Mouse (Mus musculus) c-Kit-negative CD71-positive TER-119-positive erythroid progenitor cells, embryonic 14.5 days (primary cell): ENCODE measurements around the gene Nckap5.

Experiments
- DNase-seq: peaks from one replicate; pipeline ENCODE4 v3.0.0-alpha.2; 2013; ENCODE audit warnings: low read depth, low spot score

Nckap5 gene

DNA sequence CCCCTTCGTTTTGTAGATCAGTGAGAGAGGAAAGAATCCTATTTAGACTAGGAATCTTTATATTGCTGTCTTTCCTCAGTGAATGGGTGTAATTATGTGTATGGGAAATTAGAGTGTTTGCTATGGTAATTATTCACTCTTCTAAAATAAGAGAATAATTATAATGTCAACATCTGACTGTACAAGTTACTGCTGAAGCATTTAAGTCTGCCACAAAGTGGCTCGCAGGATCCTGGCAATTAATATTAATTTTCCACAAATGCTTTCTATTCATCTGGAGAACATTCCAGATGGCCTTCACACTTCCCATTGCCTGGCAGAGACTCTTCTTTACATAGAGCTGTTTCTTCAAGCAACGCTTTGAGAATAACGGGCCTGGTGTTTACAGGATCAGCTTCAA is 439.4 kb downstream of the Nckap5 start:
- no peak for DNase-seq

GRCm38 (mm10) chr1:126377339-126377980 is 453.1 kb downstream of the Nckap5 start:
- no peak for DNase-seq

GRCm38 (mm10) chr1:126366736-126367135 is 463.9 kb downstream of the Nckap5 start:
- no peak for DNase-seq

- DNase-seq: no peak
Measured at GRCm38 (mm10) chr1:126364556-126364955, 466.0 kb downstream of the Nckap5 start.

DNA sequence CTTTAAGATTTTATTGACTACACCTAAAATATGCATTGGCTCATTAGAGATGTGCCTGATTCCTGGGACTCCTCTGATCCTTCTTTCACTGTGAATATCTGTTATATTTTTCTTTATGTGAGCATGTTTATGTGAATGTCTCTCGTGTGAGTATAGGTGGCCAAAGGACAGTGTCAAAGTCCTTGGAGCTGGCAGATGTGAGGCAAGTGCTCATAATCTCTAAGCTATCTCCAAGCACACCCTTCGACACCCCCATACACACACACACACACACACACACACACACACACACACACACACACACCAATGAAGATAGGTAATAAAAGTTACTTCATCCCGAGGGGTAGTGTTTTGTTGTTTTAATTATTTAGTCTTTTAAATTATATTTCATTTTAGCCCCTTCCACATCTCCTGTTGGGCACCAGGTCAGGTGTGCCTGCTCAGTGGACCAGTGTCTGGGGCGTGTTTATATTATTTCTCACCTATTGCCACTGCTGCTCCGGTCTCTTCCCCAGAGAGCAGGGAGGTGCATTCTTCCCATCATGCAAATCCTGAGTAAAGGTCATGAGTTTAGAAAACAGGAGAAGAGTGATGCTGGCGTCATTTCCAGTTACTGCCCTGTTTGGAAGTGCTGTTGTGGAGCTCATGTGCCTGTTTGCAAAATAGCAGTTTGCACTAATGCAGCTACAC is 469.9 kb downstream of the Nckap5 start:
- no peak for DNase-seq

DNA sequence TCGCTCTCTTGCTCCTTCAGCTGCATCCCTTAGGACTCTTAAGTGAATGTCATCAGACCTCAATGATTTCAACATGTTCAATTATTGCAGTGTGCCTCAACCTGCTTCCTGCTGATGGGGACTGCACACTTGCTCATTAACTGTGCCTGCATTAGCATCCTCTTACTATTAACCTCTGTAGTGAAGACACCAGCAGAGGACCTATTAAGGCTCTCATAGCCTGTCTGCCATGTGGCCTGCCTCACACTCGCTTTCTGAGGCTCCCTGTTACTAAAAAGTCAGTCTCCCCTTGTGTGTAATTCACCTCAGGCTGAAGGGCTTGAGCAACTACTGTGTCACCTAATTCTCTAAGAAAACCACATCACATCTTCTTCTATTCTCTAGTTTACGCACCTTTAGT is 470.5 kb downstream of the Nckap5 start:
- DNase-seq: no peak

DNA sequence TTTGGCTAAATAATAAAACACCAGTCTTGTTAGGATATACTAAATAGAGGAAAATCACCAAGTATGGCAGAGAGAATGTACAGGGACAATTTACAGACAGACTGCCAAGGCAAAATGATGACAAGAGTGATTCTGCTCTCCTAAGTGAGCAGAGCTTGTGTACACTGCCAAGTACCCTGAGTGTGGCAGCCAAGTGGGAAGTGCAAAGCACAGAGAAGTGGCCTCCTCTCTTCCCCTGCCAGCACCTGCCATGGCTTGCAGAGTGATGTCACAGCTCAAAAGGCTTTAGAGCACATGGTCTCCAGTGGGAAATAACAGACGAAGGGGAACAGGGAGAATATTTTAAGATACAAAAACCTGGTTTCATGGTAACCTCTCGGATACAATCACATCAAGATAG is 488.8 kb downstream of the Nckap5 start:
- DNase-seq: no peak

GRCm38 (mm10) chr1:126339250-126339649 is 491.3 kb downstream of the Nckap5 start:
- DNase-seq: no peak

DNA sequence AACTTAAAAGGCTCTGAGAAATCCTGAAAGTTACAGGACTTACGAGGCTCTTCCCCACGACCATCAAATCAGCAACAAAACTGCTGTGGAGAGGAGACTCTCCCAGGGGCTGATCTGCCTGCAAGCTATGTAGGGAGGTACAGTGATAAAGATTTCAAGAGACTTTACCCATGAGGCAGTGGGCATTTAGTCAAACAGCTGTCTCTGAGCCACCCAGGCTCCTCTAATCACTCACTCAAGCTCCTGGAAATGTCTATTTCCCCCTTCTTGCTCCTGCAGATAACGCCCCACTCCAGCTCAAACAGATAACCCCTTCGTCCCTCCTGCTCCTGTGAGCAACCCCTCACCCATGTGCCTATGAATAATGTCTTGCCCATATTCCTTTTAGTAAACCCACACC is 496.4 kb downstream of the Nckap5 start:
- DNase-seq: no peak

DNA sequence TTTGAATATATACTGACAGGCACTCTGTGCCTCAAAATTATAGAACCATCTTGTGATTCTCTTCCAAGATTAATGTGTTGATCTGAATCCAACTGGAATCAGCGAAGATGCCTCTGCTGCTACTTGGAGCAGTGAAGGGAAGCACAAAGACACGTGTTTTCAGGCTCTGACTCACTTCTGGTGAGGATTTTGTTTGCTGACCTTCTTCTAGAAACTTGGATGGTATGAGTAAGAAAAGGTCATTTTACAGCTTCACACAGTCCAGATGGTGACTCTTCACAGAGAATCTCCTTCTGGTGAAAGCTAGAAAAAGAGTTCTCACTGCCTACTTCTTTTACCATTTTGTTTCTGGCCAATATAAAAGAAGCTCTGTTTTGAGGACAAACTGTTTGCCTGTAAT is 498.6 kb downstream of the Nckap5 start:
- DNase-seq: no peak

DNA sequence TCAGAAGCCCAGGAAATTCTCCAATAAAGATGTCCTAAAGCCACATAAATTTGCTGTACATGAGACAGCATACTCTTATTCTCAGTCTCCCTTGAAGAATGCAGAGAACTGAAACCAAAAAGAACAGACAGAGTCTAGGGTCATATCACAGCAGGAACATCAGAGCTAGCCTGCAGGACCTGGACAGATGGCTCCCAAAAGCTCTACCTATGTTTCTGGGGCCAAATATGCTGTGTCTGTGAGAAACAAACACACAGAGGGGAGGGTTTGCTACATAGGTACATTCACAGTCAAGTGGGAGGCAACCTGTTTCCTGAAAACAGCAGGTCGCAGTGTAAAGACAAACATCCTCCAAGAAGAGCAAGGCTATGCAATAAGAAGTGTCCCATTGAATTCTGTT is 509.9 kb downstream of the Nckap5 start:
- no peak for DNase-seq

DNA sequence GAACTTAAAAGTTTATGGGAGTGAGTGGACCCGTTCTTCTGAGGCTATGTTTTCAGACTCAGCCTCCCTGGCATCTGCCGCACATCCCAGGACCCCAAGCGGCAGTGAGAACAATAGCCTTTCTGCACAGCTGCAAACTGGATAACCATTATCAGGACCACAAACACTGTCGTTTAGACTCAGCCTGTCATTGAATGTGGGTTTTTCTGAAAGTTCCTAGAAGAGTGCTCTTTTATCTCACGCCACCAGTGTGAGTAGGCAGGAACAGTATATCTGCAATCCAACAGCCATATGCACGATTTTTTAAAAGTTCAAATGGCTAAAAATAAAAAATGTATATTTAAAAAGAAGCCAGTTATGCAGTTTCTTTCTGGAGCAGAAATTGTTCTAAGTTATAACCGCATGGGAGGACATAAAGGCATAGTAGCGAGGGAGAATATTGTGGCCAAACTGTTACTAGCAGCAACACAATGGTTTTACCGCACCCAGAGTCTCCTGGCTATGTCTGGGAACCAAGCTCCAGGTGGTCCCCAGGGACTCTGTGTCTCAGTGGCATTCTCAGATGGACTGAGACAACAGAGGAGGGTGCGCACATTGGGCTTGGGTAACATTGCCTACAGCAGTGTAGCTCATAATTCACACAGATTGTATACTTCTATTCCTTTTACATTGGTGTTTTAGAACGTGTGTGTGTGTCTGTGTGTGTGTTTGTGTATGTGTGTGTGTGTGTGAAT is 512.6 kb downstream of the Nckap5 start:
- DNase-seq: no peak

DNA sequence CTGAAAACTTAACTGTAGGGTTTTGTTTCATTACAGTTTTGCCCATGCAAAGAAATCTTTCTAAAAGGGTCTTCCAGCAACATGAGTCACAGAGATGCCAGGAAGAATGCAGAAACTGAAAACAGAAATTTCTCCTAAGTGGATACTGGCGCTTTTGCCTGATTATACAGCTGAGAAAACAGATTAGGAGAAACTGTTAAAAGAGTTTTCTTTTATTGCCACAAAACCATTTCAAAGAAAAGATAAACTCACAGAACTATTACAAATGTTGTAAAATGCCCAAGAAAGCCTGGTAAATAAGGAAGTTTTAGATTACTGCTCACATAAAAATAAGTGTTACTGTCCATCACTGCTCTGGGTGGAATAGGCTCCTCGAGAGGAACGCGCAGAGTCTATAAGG is 513.3 kb downstream of the Nckap5 start:
- DNase-seq: no peak

- DNase-seq: no peak
Measured at GRCm38 (mm10) chr1:126316866-126317265, 513.7 kb downstream of the Nckap5 start.

DNA sequence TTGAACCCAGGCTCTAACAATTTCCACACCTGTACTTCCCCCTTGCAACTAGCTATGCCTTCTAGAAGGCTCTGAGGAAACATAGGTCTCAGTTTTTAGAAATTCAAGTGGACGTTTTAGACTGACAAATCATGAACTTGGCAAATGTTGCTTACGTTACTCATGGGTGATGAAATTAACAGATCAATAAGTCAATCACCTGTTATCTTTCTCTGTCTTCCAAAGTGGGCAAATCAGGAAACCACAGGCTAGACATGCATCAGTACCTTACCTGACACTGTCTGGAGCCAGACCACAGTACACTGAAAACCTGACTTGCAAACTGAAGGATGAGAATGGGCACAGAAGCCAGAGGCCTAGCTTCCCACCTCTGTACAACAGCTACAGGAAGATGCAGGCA is 529.5 kb downstream of the Nckap5 start:
- DNase-seq: no peak

DNA sequence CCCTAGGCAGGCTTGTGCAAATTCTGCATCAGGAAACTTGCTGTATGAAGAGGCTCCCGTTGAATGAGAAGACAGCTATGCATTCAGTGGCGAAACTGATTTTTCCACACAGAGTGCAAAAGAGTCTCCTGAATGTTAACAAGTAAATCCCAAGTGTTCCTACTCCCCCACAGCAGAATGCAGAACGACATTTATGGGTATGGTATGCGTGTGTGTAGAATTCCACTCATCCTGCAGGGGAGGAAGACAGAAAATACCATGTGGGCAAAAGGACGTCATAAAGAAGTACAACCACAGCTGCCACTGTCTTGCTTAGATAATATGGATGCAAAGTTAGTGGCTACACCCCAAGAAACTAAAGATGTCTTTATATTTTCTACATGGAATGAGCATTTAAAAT is 565.7 kb downstream of the Nckap5 start:
- DNase-seq: no peak

DNA sequence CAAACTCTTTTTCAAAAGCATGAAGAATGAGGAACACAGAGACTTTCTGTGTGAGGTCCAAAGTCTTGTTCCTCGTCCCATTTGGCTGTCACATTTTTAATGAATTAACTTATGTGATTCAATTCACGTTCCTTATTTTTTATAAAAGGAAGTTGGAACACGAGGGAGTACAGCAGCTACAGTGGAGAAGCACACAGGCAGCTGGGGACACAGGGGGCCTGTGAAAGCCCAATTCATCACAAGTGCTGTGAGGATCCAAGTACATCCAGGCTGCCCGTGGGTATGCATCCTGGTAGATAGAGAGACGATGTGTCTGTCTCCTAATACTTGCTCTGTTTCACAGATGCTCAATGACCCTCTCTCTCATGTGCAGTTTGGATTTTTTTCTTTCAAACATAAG is 576.2 kb downstream of the Nckap5 start:
- DNase-seq: no peak

- DNase-seq: no peak
Measured at GRCm38 (mm10) chr1:126253934-126254333, 576.7 kb downstream of the Nckap5 start.

GRCm38 (mm10) chr1:126233196-126233595 is 597.4 kb downstream of the Nckap5 start:
- DNase-seq: no peak

DNA sequence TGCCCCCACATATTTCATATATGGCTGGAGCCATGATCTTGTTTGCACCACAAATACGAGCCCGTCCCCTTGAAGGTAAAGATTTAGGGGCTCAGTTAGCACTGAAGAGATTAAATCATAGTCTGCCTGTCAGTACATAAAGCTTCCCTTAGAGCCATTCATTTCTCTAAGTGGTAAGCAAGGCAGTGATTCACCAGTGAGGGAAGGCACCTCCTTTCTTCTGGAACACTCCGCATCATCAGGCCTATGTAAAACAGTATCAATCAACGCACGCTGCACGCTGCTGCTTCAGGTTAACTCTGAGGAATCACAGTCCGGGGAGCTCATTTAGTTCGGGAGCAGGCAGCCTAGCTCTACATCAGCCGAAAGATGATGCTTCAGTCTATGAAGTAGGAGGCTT is 599.4 kb downstream of the Nckap5 start:
- no peak for DNase-seq

DNA sequence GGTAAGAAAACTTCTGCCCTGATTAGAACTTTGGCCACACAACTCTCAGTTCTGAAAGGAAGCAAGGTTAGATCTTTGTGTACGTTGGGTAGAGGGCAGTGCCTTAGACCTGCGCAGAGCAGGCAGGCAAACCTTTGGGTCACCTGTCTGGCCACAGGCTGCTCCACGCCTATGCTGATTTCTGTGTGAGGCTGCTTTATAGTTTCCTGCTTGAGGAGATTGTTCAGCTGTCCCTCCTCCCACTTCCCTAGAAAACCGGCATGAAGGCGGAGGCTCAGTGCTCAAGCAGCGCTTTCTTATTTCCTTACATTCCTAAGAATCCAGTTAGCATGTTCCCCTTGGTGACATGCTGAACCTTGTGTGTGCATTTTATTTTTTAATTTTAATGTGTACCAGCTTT is 620.4 kb downstream of the Nckap5 start:
- DNase-seq: no peak

- DNase-seq: no peak
Measured at GRCm38 (mm10) chr1:126209743-126210142, 620.9 kb downstream of the Nckap5 start.

DNA sequence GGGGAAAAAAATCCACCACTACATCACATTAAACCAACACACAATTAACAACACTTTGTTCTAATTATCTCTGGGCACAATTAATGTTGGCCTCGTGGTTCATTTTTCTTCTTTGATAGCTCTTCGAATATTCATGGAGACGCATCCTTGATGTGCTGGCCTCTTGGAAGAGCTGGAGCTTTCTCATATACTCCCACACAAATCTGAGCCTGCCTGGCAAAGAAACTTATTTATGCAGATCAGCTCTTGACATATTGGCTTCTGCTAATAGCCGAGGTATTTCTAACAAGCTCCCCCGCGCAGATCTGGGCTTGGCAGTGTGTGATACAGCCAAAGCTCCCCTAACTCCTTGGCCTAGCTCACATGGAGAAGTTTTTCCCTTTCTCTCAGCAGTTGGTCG is 621.5 kb downstream of the Nckap5 start:
- DNase-seq: no peak
